In the genomic region with DNA sequence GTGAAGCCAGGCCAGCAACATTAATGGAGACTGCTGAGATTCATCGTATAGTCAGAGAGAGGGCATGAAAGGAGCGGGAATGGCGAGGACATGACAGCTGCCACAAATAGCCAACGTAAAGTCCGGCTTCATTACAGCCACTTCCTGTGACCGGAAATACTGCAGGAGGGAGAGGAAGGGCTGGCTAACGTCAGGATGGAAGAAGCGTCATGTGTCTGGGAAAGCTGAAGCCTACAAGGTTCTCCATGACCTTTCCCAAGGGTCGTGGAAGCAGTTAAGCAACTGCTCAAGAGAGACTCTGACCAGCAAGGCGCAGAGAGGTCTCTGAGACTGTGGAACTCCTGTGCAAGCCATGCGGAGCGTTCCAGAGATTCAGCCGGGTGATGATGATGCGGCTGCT, we compare ENCODE assay signal across 40 mouse cellular contexts. TPM values are rescaled to one million over a fixed set of nuclear protein-coding genes. Genes with fewer than 3 reads are reported as not detected.
"Had no signal": no experiment of that assay in that cellular context is flagged by ENCODE, and none has a peak within 500 bp of the region (broad histone marks: within the 10 kb centered on the region; RNA-seq: fewer than 3 reads in every experiment).

A gene (plus strand): TSS at position 305 of the 400 bp plus-strand sequence.

- H3K4me2 ChIP-seq: heart, embryonic 11.5 days; heart, embryonic 13.5 days; heart, embryonic 15.5 days; hindbrain, embryonic 12.5 days; hindbrain, embryonic 13.5 days; hindbrain, embryonic 14.5 days; hindbrain, embryonic 15.5 days; intestine, embryonic 15.5 days; kidney, embryonic 15.5 days had no signal

- H3K4me3 ChIP-seq: heart, embryonic 13.5 days; heart, embryonic 15.5 days; hindbrain, embryonic 10.5 days; hindbrain, embryonic 12.5 days; hindbrain, embryonic 13.5 days; hindbrain, embryonic 15.5 days; intestine, embryonic 15.5 days; kidney, embryonic 15.5 days; layer of hippocampus, adult 2 months; left cerebral cortex, adult 2 months had no signal

- H3K27me3 ChIP-seq: heart, embryonic 13.5 days; heart, embryonic 15.5 days; hindbrain, embryonic 12.5 days; hindbrain, embryonic 13.5 days; hindbrain, embryonic 15.5 days; intestine, embryonic 15.5 days; kidney, embryonic 15.5 days had no signal

- ATAC-seq: hindbrain, embryonic 16.5 days; hindbrain, postnatal 0 days; inflammation-experienced regulatory T-cells, adult 6 months; intestine, embryonic 15.5 days; intestine, embryonic 16.5 days; intestine, postnatal 0 days had no signal

- H3K9ac ChIP-seq: heart, embryonic 13.5 days; heart, embryonic 15.5 days; hindbrain, embryonic 12.5 days; hindbrain, embryonic 13.5 days; hindbrain, embryonic 14.5 days; hindbrain, embryonic 15.5 days; intestine, embryonic 15.5 days; kidney, embryonic 15.5 days had no signal

- H3K9me3 ChIP-seq: heart, embryonic 13.5 days; heart, embryonic 15.5 days; hindbrain, embryonic 10.5 days; hindbrain, embryonic 12.5 days; hindbrain, embryonic 13.5 days; hindbrain, embryonic 15.5 days; intestine, embryonic 15.5 days; kidney, embryonic 15.5 days had no signal

- DNase-seq: heart, postnatal 36 days; heart, postnatal 4 days; kidney, adult 11 months; kidney, adult 18-20 months; kidney, adult 2 months; kidney, adult 8-10 months; kidney, adult 9 months; kidney, postnatal 10 days; kidney, postnatal 14 days; kidney, postnatal 25 days; kidney, postnatal 36 days; kidney, postnatal 4 days; layer of hippocampus, adult 9-11 months; layer of hippocampus, postnatal 36 days had no signal

- H3K4me1 ChIP-seq: heart, embryonic 15.5 days; hindbrain, embryonic 10.5 days; hindbrain, embryonic 12.5 days; hindbrain, embryonic 13.5 days; hindbrain, embryonic 15.5 days; intestine, embryonic 15.5 days; kidney, embryonic 15.5 days had no signal

- H3K27ac ChIP-seq: heart, embryonic 13.5 days; heart, embryonic 15.5 days; hindbrain, embryonic 10.5 days; hindbrain, embryonic 12.5 days; hindbrain, embryonic 13.5 days; hindbrain, embryonic 14.5 days; hindbrain, embryonic 15.5 days; hindbrain, postnatal 0 days; intestine, embryonic 15.5 days; kidney, embryonic 15.5 days; kidney, postnatal 0 days; layer of hippocampus, adult 2 months; left cerebral cortex, adult 2 months had no signal

- H3K36me3 ChIP-seq: heart, embryonic 13.5 days; heart, embryonic 15.5 days; hindbrain, embryonic 10.5 days; hindbrain, embryonic 12.5 days; hindbrain, embryonic 13.5 days; hindbrain, embryonic 15.5 days; intestine, embryonic 15.5 days; kidney, embryonic 15.5 days had no signal

RNA-seq across cellular contexts. Expression of the gene that starts here (rescaled TPM):
- total RNA-seq: hematopoietic stem cell, adult 5-6 weeks; layer of hippocampus, adult 2 months; layer of hippocampus, adult 8-10 months; layer of hippocampus, postnatal 14 days; layer of hippocampus, postnatal 25 days; layer of hippocampus, postnatal 36 days; left cerebral cortex, adult 18-20 months; left cerebral cortex, adult 2 months; left cerebral cortex, adult 8-10 months had no signal
- polyA plus RNA-seq: hindbrain, embryonic 15.5 days; hindbrain, embryonic 16.5 days; inflammation-experienced regulatory T-cells, adult 6 months; intestine, embryonic 14.5 days; intestine, postnatal 0 days; large intestine, adult 2 months had no signal
